Mouse (Mus musculus): ENCODE data around the gene Gm49355.

DNA sequence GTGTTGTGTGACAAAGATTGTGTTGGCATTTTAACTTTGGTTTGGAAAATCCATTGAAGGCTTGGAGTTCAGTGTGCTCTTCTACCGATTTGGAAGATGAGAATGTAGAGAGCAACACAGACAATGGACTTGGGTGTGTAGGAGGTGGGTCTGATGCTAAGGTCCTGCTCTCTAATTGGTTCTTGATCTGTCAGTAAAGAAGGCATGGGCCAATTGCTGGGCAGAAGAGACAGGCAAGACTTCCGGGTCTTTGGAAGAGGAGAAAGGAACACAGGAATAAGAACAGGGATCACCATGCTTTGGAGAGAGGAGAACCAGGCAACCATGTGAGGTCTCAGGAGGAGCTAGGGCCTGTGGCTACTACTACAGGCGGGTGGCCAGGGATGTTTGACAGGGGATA is 7.7 kb upstream of the Gm49355 start:
- no peak for TF ChIP-seq POLR2AphosphoS2 (IDR thresholded peaks at IDR 0.05; ENCODE audit: insufficient read length, low read depth)
- no peak for TF ChIP-seq USF1 (IDR thresholded peaks at IDR 0.05; ENCODE audit: low read depth)
- TF ChIP-seq MAX (IDR thresholded peaks at IDR 0.05; ENCODE audit: low read depth): no peak
- TF ChIP-seq E2F4 (IDR thresholded peaks at IDR 0.05; ENCODE audit: insufficient read depth): no peak
- TF ChIP-seq POLR2A (IDR thresholded peaks at IDR 0.05; ENCODE audit: insufficient read length, low read depth): no peak
- TF ChIP-seq MYOD1 (IDR thresholded peaks at IDR 0.05; ENCODE audit: control insufficient read depth in 1 of 3, insufficient read length in 2 of 3, low read depth in 2 of 3): no peak
